In genomic region chr2:30794179-30795108, GRCm38 (mm10) we compare ENCODE assay signal across 8 mouse cellular contexts. TPM values are rescaled to one million over a fixed set of nuclear protein-coding genes. Genes with fewer than 3 reads are reported as not detected.
A peak's percentile ranks its signal among the peaks of the same experiment; 100 is the strongest.
DNase-seq lines count a peak whose midpoint lies in the region; ATAC-seq and TF ChIP-seq lines count a peak whose summit lies in the region.

No protein-coding gene starts in this region.

- ATAC-seq in embryonic facial prominence, embryonic 15.5 days (ENCODE audit: insufficient number of reproducible peaks, low FRiP score, low TSS enrichment, low read depth): peak; percentile 68
- ATAC-seq in limb, embryonic 13.5 days (ENCODE audit: low FRiP score, low read depth): peak; percentile 80
- peak; percentile 65 for ATAC-seq in midbrain, embryonic 15.5 days (replicated peaks)

- no peaks in the 10 kb centered on the region for H3K36me3 ChIP-seq in embryonic facial prominence, embryonic 15.5 days
- no peaks in the 10 kb centered on the region for H3K36me3 ChIP-seq in limb, embryonic 13.5 days
- H3K36me3 ChIP-seq in midbrain, embryonic 15.5 days (replicated peaks): no peaks in the 10 kb centered on the region

- H3K4me1 ChIP-seq in bone marrow macrophage, adult 2 months (ENCODE audit: control insufficient read depth, insufficient read depth, low read length): peaks cover 2% of the 10 kb centered on the region
- peaks cover 29% of the 10 kb centered on the region for H3K4me1 ChIP-seq in embryonic facial prominence, embryonic 15.5 days
- H3K4me1 ChIP-seq in limb, embryonic 13.5 days: peaks cover 38% of the 10 kb centered on the region
- peaks cover 30% of the 10 kb centered on the region for H3K4me1 ChIP-seq in midbrain, embryonic 15.5 days

- no peak for TF ChIP-seq POLR2A in bone marrow macrophage, adult 2 months (IDR thresholded peaks at IDR 0.05; ENCODE audit: borderline replicate concordance, low read depth, low read length)

- peak overlapping the region; percentile 77 for H3K4me2 ChIP-seq in embryonic facial prominence, embryonic 15.5 days (replicated peaks)
- H3K4me2 ChIP-seq in limb, embryonic 13.5 days (replicated peaks): peak overlapping the region; percentile 61
- H3K4me2 ChIP-seq in midbrain, embryonic 15.5 days: peak overlapping the region; percentile 59

- no peaks in the 10 kb centered on the region for H3K27me3 ChIP-seq in embryonic facial prominence, embryonic 15.5 days
- no peaks in the 10 kb centered on the region for H3K27me3 ChIP-seq in limb, embryonic 13.5 days
- H3K27me3 ChIP-seq in midbrain, embryonic 15.5 days (replicated peaks): no peaks in the 10 kb centered on the region

- peak overlapping the region; percentile 52 for H3K4me3 ChIP-seq in bone marrow macrophage, adult 2 months (ENCODE audit: insufficient read depth, low read length)
- H3K4me3 ChIP-seq in embryonic facial prominence, embryonic 15.5 days (replicated peaks): peak overlapping the region; percentile 45
- peak overlapping the region; percentile 41 for H3K4me3 ChIP-seq in limb, embryonic 13.5 days
- peak overlapping the region; percentile 36 for H3K4me3 ChIP-seq in midbrain, embryonic 15.5 days

- H3K9me3 ChIP-seq in embryonic facial prominence, embryonic 15.5 days (replicated peaks): no peaks in the 10 kb centered on the region
- H3K9me3 ChIP-seq in limb, embryonic 13.5 days: no peaks in the 10 kb centered on the region
- no peaks in the 10 kb centered on the region for H3K9me3 ChIP-seq in midbrain, embryonic 15.5 days

- DNase-seq in A20 (ENCODE audit: low read depth, low spot score): peak; percentile 92
- peak; percentile 89 to 96 for DNase-seq in heart, adult 9 months (ENCODE audit: low spot score in 2 of 2)
- DNase-seq in kidney, adult 9 months: peak; percentile 96
- peak; percentile 81 to 97 for DNase-seq in spleen, adult 18-20 months

- WGBS in embryonic facial prominence, embryonic 15.5 days: 3% methylated on average over 48 of the region's 48 CpGs
- WGBS in limb, embryonic 13.5 days: 3% methylated on average over 48 of the region's 48 CpGs
- 4% methylated on average over 48 of the region's 48 CpGs for WGBS in midbrain, embryonic 15.5 days

- H3K9ac ChIP-seq in embryonic facial prominence, embryonic 15.5 days: no peak overlapping the region
- H3K9ac ChIP-seq in limb, embryonic 13.5 days: peak overlapping the region; percentile 52; the same call in 1 of the 2 replicates
- H3K9ac ChIP-seq in midbrain, embryonic 15.5 days: peak overlapping the region; percentile 44

- peak; percentile 47 for TF ChIP-seq CTCF in bone marrow macrophage, adult 2 months (IDR thresholded peaks at IDR 0.05; ENCODE audit: low read depth, low read length)

- no peak overlapping the region for H3K27ac ChIP-seq in bone marrow macrophage, adult 2 months (ENCODE audit: insufficient read depth, low read depth, low read length)
- peak overlapping the region; percentile 80 for H3K27ac ChIP-seq in embryonic facial prominence, embryonic 15.5 days (replicated peaks)
- H3K27ac ChIP-seq in limb, embryonic 13.5 days: no peak overlapping the region
- H3K27ac ChIP-seq in midbrain, embryonic 15.5 days: peak overlapping the region; percentile 81

RNA-seq across cellular contexts. Expression of gene 1700001O22Rik, which starts 9.0 kb away (rescaled TPM):
- not detected in 2 replicates for polyA plus RNA-seq in bone marrow macrophage, adult 2 months (2012; ENCODE audit: insufficient read depth, insufficient read length, missing spikeins)
- 2.7 and 3.7 TPM in 2 replicates for polyA plus RNA-seq in embryonic facial prominence, embryonic 15.5 days (2015; fragmentation: Nextera tagmentation; extraction: Ambion mirVana)
- 3.2 and 3.4 TPM in 2 replicates for polyA plus RNA-seq in limb, embryonic 13.5 days (2015; fragmentation: Nextera tagmentation; extraction: Ambion mirVana)
- 1.2 and 1.7 TPM in 2 replicates for polyA plus RNA-seq in midbrain, embryonic 15.5 days (2015; fragmentation: Nextera tagmentation; extraction: Ambion mirVana)

RNA-seq across cellular contexts. Expression of gene Ntmt1, which starts 13.2 kb away (rescaled TPM):
- 7.4 and 9.3 TPM in 2 replicates for polyA plus RNA-seq in bone marrow macrophage, adult 2 months (2012; ENCODE audit: insufficient read depth, insufficient read length, missing spikeins)
- polyA plus RNA-seq in embryonic facial prominence, embryonic 15.5 days (2015; fragmentation: Nextera tagmentation; extraction: Ambion mirVana): 85.9 and 87.0 TPM in 2 replicates
- polyA plus RNA-seq in limb, embryonic 13.5 days (2015; fragmentation: Nextera tagmentation; extraction: Ambion mirVana): 98.1 and 104 TPM in 2 replicates
- 122 and 123 TPM in 2 replicates for polyA plus RNA-seq in midbrain, embryonic 15.5 days (2015; fragmentation: Nextera tagmentation; extraction: Ambion mirVana)

RNA-seq across cellular contexts. Expression of gene Asb6, which starts 35.7 kb away (rescaled TPM):
- polyA plus RNA-seq in bone marrow macrophage, adult 2 months (2012; ENCODE audit: insufficient read depth, insufficient read length, missing spikeins): 19.2 and 19.6 TPM in 2 replicates
- polyA plus RNA-seq in embryonic facial prominence, embryonic 15.5 days (2015; fragmentation: Nextera tagmentation; extraction: Ambion mirVana): 37.8 and 37.9 TPM in 2 replicates
- 38.7 and 39.2 TPM in 2 replicates for polyA plus RNA-seq in limb, embryonic 13.5 days (2015; fragmentation: Nextera tagmentation; extraction: Ambion mirVana)
- 44.9 and 47.5 TPM in 2 replicates for polyA plus RNA-seq in midbrain, embryonic 15.5 days (2015; fragmentation: Nextera tagmentation; extraction: Ambion mirVana)

RNA-seq across cellular contexts. Expression of gene Prrx2, which starts 40.3 kb away (rescaled TPM):
- 0.63 TPM in 1 of 2 replicates, not detected in the other for polyA plus RNA-seq in bone marrow macrophage, adult 2 months (2012; ENCODE audit: insufficient read depth, insufficient read length, missing spikeins)
- polyA plus RNA-seq in embryonic facial prominence, embryonic 15.5 days (2015; fragmentation: Nextera tagmentation; extraction: Ambion mirVana): 77.3 and 88.8 TPM in 2 replicates
- polyA plus RNA-seq in limb, embryonic 13.5 days (2015; fragmentation: Nextera tagmentation; extraction: Ambion mirVana): 93.6 and 102 TPM in 2 replicates
- 3.7 and 4.0 TPM in 2 replicates for polyA plus RNA-seq in midbrain, embryonic 15.5 days (2015; fragmentation: Nextera tagmentation; extraction: Ambion mirVana)

Comparison
In these comparisons a context has a peak if more than half of its experiments do, and no peak if none do; other contexts are left out.
1. H3K27ac ChIP-seq: peak in embryonic facial prominence, embryonic 15.5 days (single experiment) and midbrain, embryonic 15.5 days (single experiment); none in bone marrow macrophage, adult 2 months (single experiment) and limb, embryonic 13.5 days (single experiment).
2. Peak in every context shown above with its lines, with median percentiles within 50 percentile points of each other: DNase-seq, H3K4me3 ChIP-seq, ATAC-seq and H3K4me2 ChIP-seq.